Mouse (Mus musculus): ENCODE measurements around the gene Lkaaear1.

GRCm38 (mm10) chr2:181673501-181673900, 24.7 kb downstream of the Lkaaear1 start:
- no peak for TF ChIP-seq POLR2A (IDR thresholded peaks at IDR 0.05; ENCODE audit: borderline replicate concordance, control insufficient read depth, low read depth, low read length)
- TF ChIP-seq CTCF (IDR thresholded peaks at IDR 0.05; ENCODE audit: control insufficient read depth, insufficient read depth, low read length): no peak
